In the genomic region with DNA sequence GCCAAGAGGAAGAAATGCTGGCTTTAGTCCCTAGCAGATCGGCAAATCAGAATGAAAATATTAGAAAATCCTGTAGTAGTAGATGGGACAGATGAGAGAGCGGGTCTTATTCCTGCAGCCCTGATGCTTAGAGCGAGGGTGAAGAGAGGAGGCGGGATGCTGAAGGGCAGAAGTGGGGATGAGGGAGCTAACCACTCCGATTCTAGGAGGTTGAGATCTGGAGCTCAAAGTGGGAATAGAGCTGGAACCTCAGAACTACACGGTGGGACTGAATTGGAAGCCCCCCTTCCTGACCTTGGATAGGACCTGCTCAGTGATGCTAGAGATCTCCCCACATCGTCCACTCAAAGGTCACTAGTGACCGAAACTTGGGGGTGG, we compare ENCODE assay signal across 8 mouse cellular contexts. TPM values are rescaled to one million over a fixed set of nuclear protein-coding genes. Genes with fewer than 3 reads are reported as not detected.
DNase-seq lines count a peak whose midpoint lies in the region; ATAC-seq and TF ChIP-seq lines count a peak whose summit lies in the region.

No protein-coding gene starts in this region.

- 1% methylated on average over 8 of the region's 8 CpGs for WGBS in heart, embryonic 13.5 days
- WGBS in forebrain, embryonic 14.5 days: under 1% methylated on average over 8 of the region's 8 CpGs
- 5% methylated on average over 8 of the region's 8 CpGs for WGBS in liver, postnatal 0 days (ENCODE audit: insufficient replicate concordance)

- no peak for DNase-seq in heart, postnatal 25 days (ENCODE audit: low spot score)
- peak; percentile 13 for DNase-seq in WW6 (ENCODE audit: low read depth, low spot score)
- peak; percentile 29 for DNase-seq in forebrain, embryonic 14.5 days (ENCODE audit: low spot score)
- no peak for DNase-seq in liver, postnatal 0 days
- no peak for DNase-seq in B cell, adult 2 months
- DNase-seq in adipocyte (ENCODE audit: low spot score): no peak

- intact Hi-C loops in heart, postnatal 25 days (cut with DNase I): no loop called here

- no peak overlapping the region for H3K27ac ChIP-seq in heart, embryonic 13.5 days (replicated peaks)
- no peak overlapping the region for H3K27ac ChIP-seq in forebrain, embryonic 14.5 days (ENCODE audit: low read depth, low read length)
- H3K27ac ChIP-seq in liver, postnatal 0 days (ENCODE audit: low read depth): no peak overlapping the region

- no peaks in the 10 kb centered on the region for H3K9me3 ChIP-seq in heart, embryonic 13.5 days
- no peaks in the 10 kb centered on the region for H3K9me3 ChIP-seq in forebrain, embryonic 14.5 days (replicated peaks; ENCODE audit: control insufficient read depth, low read length)
- H3K9me3 ChIP-seq in liver, postnatal 0 days (ENCODE audit: low read length): no peaks in the 10 kb centered on the region

- H3K4me1 ChIP-seq in heart, embryonic 13.5 days: peaks cover 10% of the 10 kb centered on the region
- H3K4me1 ChIP-seq in forebrain, embryonic 14.5 days (ENCODE audit: control insufficient read depth, insufficient read depth, low read length): no peaks in the 10 kb centered on the region
- peaks cover 7% of the 10 kb centered on the region; the same call in 1 of the 2 replicates for H3K4me1 ChIP-seq in liver, postnatal 0 days (ENCODE audit: insufficient read depth)

- H3K4me2 ChIP-seq in heart, embryonic 13.5 days: peak overlapping the region; percentile 98
- H3K4me2 ChIP-seq in forebrain, embryonic 14.5 days (ENCODE audit: low read length): peak overlapping the region; percentile 73
- H3K4me2 ChIP-seq in liver, postnatal 0 days (ENCODE audit: low read depth, low read length): peak overlapping the region; percentile 82

- H3K9ac ChIP-seq in heart, embryonic 13.5 days: peak overlapping the region; percentile 75
- peak overlapping the region; percentile 62 for H3K9ac ChIP-seq in forebrain, embryonic 14.5 days (ENCODE audit: low read length)
- no peak overlapping the region for H3K9ac ChIP-seq in liver, postnatal 0 days (replicated peaks)

- ATAC-seq in heart, embryonic 13.5 days (ENCODE audit: extremely low read depth, insufficient number of reproducible peaks, low FRiP score, low TSS enrichment): no peak
- ATAC-seq in forebrain, embryonic 14.5 days: peak; percentile 30; the same call in 1 of the 2 replicates
- no peak for ATAC-seq in liver, postnatal 0 days
- no peak for ATAC-seq in erythroid progenitor cell, adult 5-6 weeks (replicated peaks; ENCODE audit: low FRiP score, poor library complexity, severe bottlenecking)

- H3K27me3 ChIP-seq in heart, embryonic 13.5 days (replicated peaks): peaks cover 54% of the 10 kb centered on the region
- no peaks in the 10 kb centered on the region for H3K27me3 ChIP-seq in forebrain, embryonic 14.5 days (replicated peaks; ENCODE audit: control insufficient read depth, insufficient read depth, low read length)
- peaks cover 22% of the 10 kb centered on the region; the same call in 1 of the 2 replicates for H3K27me3 ChIP-seq in liver, postnatal 0 days (ENCODE audit: insufficient read depth, low read length)

- no peaks in the 10 kb centered on the region for H3K36me3 ChIP-seq in heart, embryonic 13.5 days
- H3K36me3 ChIP-seq in forebrain, embryonic 14.5 days (ENCODE audit: control insufficient read depth, insufficient read depth, low read length): no peaks in the 10 kb centered on the region
- no peaks in the 10 kb centered on the region for H3K36me3 ChIP-seq in liver, postnatal 0 days (replicated peaks; ENCODE audit: insufficient read depth, low read length)

- TF ChIP-seq EP300 in liver, postnatal 0 days (IDR thresholded peaks at IDR 0.05; ENCODE audit: low read depth): no peak

- TF ChIP-seq CTCF in liver, postnatal 0 days (IDR thresholded peaks at IDR 0.05; ENCODE audit: low read depth): no peak

- H3K4me3 ChIP-seq in heart, embryonic 13.5 days: peak overlapping the region; percentile 69
- peak overlapping the region; percentile 47 for H3K4me3 ChIP-seq in forebrain, embryonic 14.5 days (ENCODE audit: low read depth, low read length)
- H3K4me3 ChIP-seq in liver, postnatal 0 days (ENCODE audit: low read depth, low read length): peak overlapping the region; percentile 48

RNA-seq across cellular contexts. Expression of a gene that starts 0.3 kb away (rescaled TPM):
- 0.23 and 0.33 TPM in 2 replicates for polyA plus RNA-seq in heart, embryonic 13.5 days (2015; fragmentation: Nextera tagmentation; extraction: Ambion mirVana)
- total RNA-seq in heart, postnatal 25 days (2021): under 1 TPM in 1 of 2 experiments, not detected in 1; 0.08 TPM
- polyA plus RNA-seq in forebrain, embryonic 14.5 days (2014; fragmentation: Nextera tagmentation; extraction: Ambion mirVana): 2.9 and 4.2 TPM in 2 replicates
- 0.06 and 0.07 TPM in 2 replicates for polyA plus RNA-seq in liver, postnatal 0 days (2015; fragmentation: Nextera tagmentation; extraction: Ambion mirVana)
- total RNA-seq in erythroid progenitor cell, adult 5-6 weeks (2015; ENCODE audit: low replicate concordance): not detected in 2 replicates
- not detected in 2 replicates for total RNA-seq in erythroid progenitor cell, adult 5-6 weeks (2017; ENCODE audit: low replicate concordance)

RNA-seq across cellular contexts. Expression of a gene that starts 30.0 kb away (rescaled TPM):
- polyA plus RNA-seq in heart, embryonic 13.5 days (2015; fragmentation: Nextera tagmentation; extraction: Ambion mirVana): 28.3 and 29.7 TPM in 2 replicates
- under 1 TPM; 0.60 to 0.61 TPM for total RNA-seq in heart, postnatal 25 days (2021)
- polyA plus RNA-seq in forebrain, embryonic 14.5 days (2014; fragmentation: Nextera tagmentation; extraction: Ambion mirVana): 31.0 and 32.1 TPM in 2 replicates
- polyA plus RNA-seq in liver, postnatal 0 days (2015; fragmentation: Nextera tagmentation; extraction: Ambion mirVana): 20.3 and 24.1 TPM in 2 replicates
- 382 and 401 TPM in 2 replicates for total RNA-seq in erythroid progenitor cell, adult 5-6 weeks (2015; ENCODE audit: low replicate concordance)
- 362 and 411 TPM in 2 replicates for total RNA-seq in erythroid progenitor cell, adult 5-6 weeks (2017; ENCODE audit: low replicate concordance)

Comparison
In these comparisons a context has a peak if more than half of its experiments do, and no peak if none do; other contexts are left out.
1. DNase-seq: peak in WW6 (single experiment) and forebrain, embryonic 14.5 days (single experiment); none in heart, postnatal 25 days (single experiment), liver, postnatal 0 days (single experiment), B cell, adult 2 months (0 of 2) and adipocyte (single experiment).
2. Peak in every context shown above with its lines, with median percentiles within 50 percentile points of each other: H3K4me2 ChIP-seq and H3K4me3 ChIP-seq.